Mouse (Mus musculus): ENCODE measurements around the gene Pknox2. TPM values are rescaled to one million over a fixed set of nuclear protein-coding genes. Genes with fewer than 3 reads are reported as not detected.
A peak's percentile ranks its signal among the peaks of the same experiment; 100 is the strongest.

The Pknox2 gene
- polyA plus RNA-seq, 1 experiment from 2014 or later: 0.18 TPM

DNA sequence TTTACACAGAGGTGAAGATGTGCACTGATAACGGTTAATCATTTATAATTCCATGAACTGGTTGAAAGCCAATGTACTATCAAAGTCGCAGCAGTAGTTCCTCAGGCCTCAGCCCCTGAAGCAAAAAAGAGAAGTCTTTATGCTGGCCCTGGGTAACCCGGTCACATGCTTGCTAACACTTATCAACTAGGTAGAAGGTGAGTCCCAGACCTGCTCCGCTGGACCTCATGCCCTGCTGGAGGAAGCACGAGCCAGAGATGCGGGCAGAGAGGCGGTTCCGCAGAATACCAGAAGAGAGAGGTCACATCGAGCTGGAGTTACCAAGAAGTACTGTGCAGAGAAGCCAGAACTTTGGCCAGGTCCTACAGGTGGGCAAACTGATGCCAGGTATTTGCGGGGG, 65.0 kb downstream of the Pknox2 start:
- WGBS (ENCODE audit: insufficient replicate concordance): 85% methylated on average over 10 of the region's 10 CpGs
- Histone ChIP-seq H3K9ac (replicated peaks) (no peak overlapping the region), H3K4me1 (ENCODE audit: insufficient read depth) (no peaks in the 10 kb centered on the region), H3K4me3 (ENCODE audit: low read depth, low read length) (no peak overlapping the region), H3K27me3 (ENCODE audit: insufficient read depth, low read length) (no peaks in the 10 kb centered on the region), H3K9me3 (ENCODE audit: low read length) (no peaks in the 10 kb centered on the region), H3K27ac (ENCODE audit: low read depth) (no peak overlapping the region), H3K36me3 (replicated peaks; ENCODE audit: insufficient read depth, low read length) (no peaks in the 10 kb centered on the region), H3K4me2 (ENCODE audit: low read depth, low read length) (no peak overlapping the region)
- ATAC-seq (no peak), DNase-seq (no peak)
- no peak for TF ChIP-seq CTCF (IDR thresholded peaks at IDR 0.05; ENCODE audit: low read depth)
- no peak for TF ChIP-seq EP300 (IDR thresholded peaks at IDR 0.05; ENCODE audit: low read depth)

DNA sequence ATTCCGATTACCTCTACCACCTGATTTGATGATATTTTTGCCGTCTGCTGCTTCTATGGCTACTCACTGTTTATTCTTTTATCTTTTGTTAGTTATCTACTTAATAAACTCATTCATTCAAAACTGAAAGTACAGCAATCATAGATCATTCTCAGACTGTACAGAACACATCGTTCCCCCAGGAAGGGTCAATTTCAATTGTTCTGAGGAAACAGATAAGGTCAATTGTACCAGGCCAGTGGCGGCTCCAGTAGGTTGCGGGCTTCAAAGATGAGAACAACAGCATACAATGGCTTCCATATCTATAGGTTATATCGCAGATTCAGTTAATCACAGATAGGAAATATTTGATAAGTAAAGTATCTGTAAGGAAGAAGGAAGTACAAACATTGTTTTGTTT, 66.9 kb downstream of the Pknox2 start:
- H3K4me3 ChIP-seq (ENCODE audit: low read depth, low read length): no peak overlapping the region
- DNase-seq (no peak), ATAC-seq (no peak)
- H3K36me3 ChIP-seq (replicated peaks; ENCODE audit: insufficient read depth, low read length): no peaks in the 10 kb centered on the region
- WGBS (ENCODE audit: insufficient replicate concordance): 68% methylated on average over 6 of the region's 6 CpGs
- no peak overlapping the region for H3K27ac ChIP-seq (ENCODE audit: low read depth)
- H3K9ac ChIP-seq (replicated peaks): no peak overlapping the region
- no peaks in the 10 kb centered on the region for H3K4me1 ChIP-seq (ENCODE audit: insufficient read depth)
- H3K4me2 ChIP-seq (ENCODE audit: low read depth, low read length): no peak overlapping the region
- H3K27me3 ChIP-seq (ENCODE audit: insufficient read depth, low read length): no peaks in the 10 kb centered on the region
- no peaks in the 10 kb centered on the region for H3K9me3 ChIP-seq (ENCODE audit: low read length)
- TF ChIP-seq EP300 (IDR thresholded peaks at IDR 0.05; ENCODE audit: low read depth): no peak
- no peak for TF ChIP-seq CTCF (IDR thresholded peaks at IDR 0.05; ENCODE audit: low read depth)

DNA sequence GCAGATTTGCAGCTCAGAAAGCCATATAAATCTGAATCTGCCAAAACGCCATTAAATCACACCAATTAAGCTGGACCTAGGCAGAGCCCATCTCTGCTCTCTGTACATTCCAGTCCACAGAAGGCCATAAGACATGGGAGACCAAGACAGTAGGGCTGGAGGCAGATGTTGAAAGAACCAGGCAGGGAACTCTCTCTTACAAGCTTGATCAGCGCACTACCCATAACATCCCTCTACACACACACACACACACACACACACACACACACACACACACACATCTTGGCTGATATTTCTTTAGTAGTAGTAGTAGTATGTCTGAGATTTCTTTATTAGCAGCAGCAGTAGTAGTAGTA, 70.2 kb downstream of the Pknox2 start:
- no peaks in the 10 kb centered on the region for H3K36me3 ChIP-seq (replicated peaks; ENCODE audit: insufficient read depth, low read length)
- no peak for DNase-seq
- H3K4me3 ChIP-seq (ENCODE audit: low read depth, low read length): no peak overlapping the region
- no peaks in the 10 kb centered on the region for H3K4me1 ChIP-seq (ENCODE audit: insufficient read depth)
- no peaks in the 10 kb centered on the region for H3K27me3 ChIP-seq (ENCODE audit: insufficient read depth, low read length)
- no peak overlapping the region for H3K27ac ChIP-seq (ENCODE audit: low read depth)
- H3K4me2 ChIP-seq (ENCODE audit: low read depth, low read length): no peak overlapping the region
- H3K9ac ChIP-seq (replicated peaks): no peak overlapping the region
- ATAC-seq: no peak
- H3K9me3 ChIP-seq (ENCODE audit: low read length): no peaks in the 10 kb centered on the region
- 53% methylated on average over 2 of the region's 2 CpGs for WGBS (ENCODE audit: insufficient replicate concordance)
- TF ChIP-seq CTCF (IDR thresholded peaks at IDR 0.05; ENCODE audit: low read depth) (no peak), EP300 (IDR thresholded peaks at IDR 0.05; ENCODE audit: low read depth) (no peak)

DNA sequence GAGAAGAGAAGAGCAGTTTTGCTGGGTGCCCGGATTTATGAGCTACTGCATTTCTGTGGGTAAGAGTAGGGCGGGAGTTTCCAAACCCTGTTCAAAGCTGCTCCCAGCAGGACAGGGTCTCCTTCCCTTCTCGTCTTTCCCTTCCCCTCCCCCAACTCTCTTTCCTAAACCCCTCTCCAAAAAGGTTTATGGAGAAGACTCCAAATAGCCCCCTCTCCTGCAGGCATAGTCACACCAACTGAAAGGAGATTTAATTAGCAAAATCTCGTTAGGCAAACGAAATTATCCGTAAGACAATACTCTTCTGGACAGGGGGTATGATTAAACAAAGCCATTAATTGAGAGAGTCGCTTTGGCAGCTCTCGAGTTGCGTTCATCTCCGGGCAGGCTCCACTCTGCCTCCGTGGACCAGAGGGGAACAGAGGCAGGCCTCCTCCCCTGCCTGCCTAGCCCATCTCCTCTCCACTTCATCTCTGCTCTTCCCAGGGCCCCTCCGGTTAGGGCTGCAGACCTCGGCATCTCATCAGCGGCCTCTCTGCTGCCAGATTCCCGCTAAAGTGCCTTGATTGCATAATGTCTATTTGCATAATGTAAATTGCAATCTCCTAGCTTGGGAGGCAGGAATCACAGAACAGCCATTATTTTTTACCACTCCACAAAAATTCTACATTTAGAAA, 70.7 kb downstream of the Pknox2 start:
- no peak overlapping the region for H3K9ac ChIP-seq (replicated peaks)
- no peaks in the 10 kb centered on the region for H3K36me3 ChIP-seq (replicated peaks; ENCODE audit: insufficient read depth, low read length)
- no peak overlapping the region for H3K4me3 ChIP-seq (ENCODE audit: low read depth, low read length)
- no peaks in the 10 kb centered on the region for H3K27me3 ChIP-seq (ENCODE audit: insufficient read depth, low read length)
- H3K4me1 ChIP-seq (ENCODE audit: insufficient read depth): no peaks in the 10 kb centered on the region
- DNase-seq: no peak
- H3K27ac ChIP-seq (ENCODE audit: low read depth): no peak overlapping the region
- no peak overlapping the region for H3K4me2 ChIP-seq (ENCODE audit: low read depth, low read length)
- no peak for ATAC-seq
- WGBS (ENCODE audit: insufficient replicate concordance): 27% methylated on average over 15 of the region's 15 CpGs
- TF ChIP-seq CTCF (IDR thresholded peaks at IDR 0.05; ENCODE audit: low read depth): no peak
- TF ChIP-seq EP300 (IDR thresholded peaks at IDR 0.05; ENCODE audit: low read depth): no peak
- H3K9me3 ChIP-seq (ENCODE audit: low read length): no peaks in the 10 kb centered on the region

DNA sequence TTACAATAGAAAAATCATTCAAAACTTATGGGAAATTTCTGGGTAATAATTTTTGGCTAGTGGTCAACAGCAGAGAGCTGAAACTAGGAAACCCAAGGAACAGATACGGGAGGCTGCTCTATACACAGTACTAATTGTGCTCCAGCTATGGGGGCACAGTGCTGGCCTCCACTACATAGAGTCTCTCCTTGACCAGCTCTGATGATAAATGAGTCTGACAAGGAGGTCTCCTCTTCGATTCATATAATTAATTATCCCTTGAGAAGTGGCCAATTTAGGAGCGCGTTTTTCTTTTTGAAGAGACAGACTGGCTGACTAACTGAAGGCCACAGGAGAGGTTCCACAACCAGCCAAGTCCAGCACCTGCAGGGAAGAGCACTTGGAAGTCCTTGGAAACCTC, 71.3 kb downstream of the Pknox2 start:
- no peak for ATAC-seq
- Histone ChIP-seq H3K36me3 (replicated peaks; ENCODE audit: insufficient read depth, low read length) (no peaks in the 10 kb centered on the region), H3K4me2 (ENCODE audit: low read depth, low read length) (no peak overlapping the region), H3K4me1 (ENCODE audit: insufficient read depth) (no peaks in the 10 kb centered on the region), H3K4me3 (ENCODE audit: low read depth, low read length) (no peak overlapping the region), H3K27me3 (ENCODE audit: insufficient read depth, low read length) (no peaks in the 10 kb centered on the region), H3K9me3 (ENCODE audit: low read length) (no peaks in the 10 kb centered on the region), H3K9ac (replicated peaks) (no peak overlapping the region), H3K27ac (ENCODE audit: low read depth) (no peak overlapping the region)
- no peak for TF ChIP-seq CTCF (IDR thresholded peaks at IDR 0.05; ENCODE audit: low read depth)
- 76% methylated on average over 4 of the region's 4 CpGs for WGBS (ENCODE audit: insufficient replicate concordance)
- DNase-seq: no peak

DNA sequence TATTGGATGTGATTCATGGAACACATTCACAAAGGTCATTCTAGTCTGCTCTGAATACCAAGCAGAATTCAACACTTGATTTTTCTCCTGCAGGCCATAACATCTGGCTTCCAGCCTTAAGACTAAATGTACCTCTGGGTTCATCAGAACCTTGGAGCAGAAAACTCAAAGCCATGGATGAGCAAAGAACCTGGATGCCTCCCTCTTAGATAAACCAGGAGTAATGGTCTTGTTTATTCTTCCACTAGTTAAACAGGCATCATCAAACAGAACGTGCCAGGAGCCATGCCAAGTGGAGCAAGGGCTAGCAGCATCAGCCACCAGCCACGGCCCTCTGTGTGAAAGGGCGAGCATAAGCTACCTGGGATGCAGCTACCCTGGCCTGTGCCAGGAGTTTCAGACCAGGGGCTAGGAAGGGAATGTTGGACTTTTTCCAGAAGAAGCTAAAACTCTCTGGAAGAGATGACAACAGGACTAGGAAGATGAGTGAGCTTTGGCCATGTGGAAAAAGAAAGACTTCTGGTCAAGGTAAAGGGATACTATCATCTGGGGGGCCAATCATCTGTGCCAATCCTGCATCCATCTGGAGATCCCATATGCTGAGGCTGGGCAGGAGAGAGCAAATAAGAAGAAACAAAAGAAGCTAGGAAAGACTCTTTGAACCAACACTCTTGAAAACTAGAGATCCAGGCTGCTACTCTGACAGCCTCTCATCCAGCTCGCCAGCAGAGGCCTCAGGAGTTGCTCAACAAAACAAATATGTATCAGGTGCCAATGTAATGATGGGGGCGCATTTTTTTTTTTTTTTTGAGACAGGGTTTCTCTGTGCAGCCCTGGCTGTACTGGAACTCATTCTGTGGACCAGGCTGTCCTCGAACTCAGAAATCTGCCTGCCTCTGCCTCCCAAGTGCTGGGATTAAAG, 77.6 kb downstream of the Pknox2 start:
- no peaks in the 10 kb centered on the region for H3K9me3 ChIP-seq (ENCODE audit: low read length)
- H3K27me3 ChIP-seq (ENCODE audit: insufficient read depth, low read length): no peaks in the 10 kb centered on the region
- H3K4me1 ChIP-seq (ENCODE audit: insufficient read depth): no peaks in the 10 kb centered on the region
- no peaks in the 10 kb centered on the region for H3K36me3 ChIP-seq (replicated peaks; ENCODE audit: insufficient read depth, low read length)
- H3K4me3 ChIP-seq (ENCODE audit: low read depth, low read length): no peak overlapping the region
- TF ChIP-seq CTCF (IDR thresholded peaks at IDR 0.05; ENCODE audit: low read depth) (no peak), EP300 (IDR thresholded peaks at IDR 0.05; ENCODE audit: low read depth) (peak; percentile 41; the same call in 1 of the 2 replicates)
- no peak overlapping the region for H3K27ac ChIP-seq (ENCODE audit: low read depth)
- no peak overlapping the region for H3K4me2 ChIP-seq (ENCODE audit: low read depth, low read length)
- 62% methylated on average over 6 of the region's 6 CpGs for WGBS (ENCODE audit: insufficient replicate concordance)
- peak; percentile 99 for ATAC-seq
- peak; percentile 78 for DNase-seq
- no peak overlapping the region for H3K9ac ChIP-seq (replicated peaks)

All from liver, postnatal 0 days (tissue).